Mouse (Mus musculus) intestine, postnatal 0 days (tissue): ENCODE data around the gene Pcdh11x. TPM values are rescaled to one million over a fixed set of nuclear protein-coding genes. Genes with fewer than 3 reads are reported as not detected.
"Not testable (repeated sequence)": the region's sequence is repeated elsewhere in the genome, so short reads cannot be mapped to it uniquely, and the experiment has no call there.

Experiments
- ATAC-seq: fragments of 200-750 bp; cut with Nextera tagmentation; 2 replicates; pipeline ENCODE4 v1.8.0; 2017; ENCODE audit warnings: mild to moderate bottlenecking, moderate TSS enrichment, moderate library complexity
- H3K27ac ChIP-seq: fragments of 300-500 bp; sonication (generic); 2 replicates; pipeline ENCODE4 v1.5.1; 2014; ENCODE audit warnings: mild to moderate bottlenecking, low read depth, low read length, moderate library complexity
- H3K27me3 ChIP-seq: fragments of 300-500 bp; sonication (generic); replicated peaks from 2 replicates; pipeline ENCODE4 v1.6.1; 2014; ENCODE audit warnings: low read length, mixed read lengths; ENCODE audit not compliant: control insufficient read depth, insufficient read depth
- H3K36me3 ChIP-seq: fragments of 300-500 bp; sonication (generic); 2 replicates; pipeline ENCODE4 v1.6.1; 2014; ENCODE audit warnings: mild to moderate bottlenecking, moderate library complexity; ENCODE audit not compliant: control insufficient read depth, insufficient read depth
- H3K4me1 ChIP-seq: fragments of 300-500 bp; sonication (generic); replicated peaks from 2 replicates; pipeline ENCODE4 v1.6.1; 2014; ENCODE audit warnings: antibody characterized with exemption, low read length, mixed read lengths; ENCODE audit not compliant: control insufficient read depth, insufficient read depth
- H3K4me2 ChIP-seq: fragments of 300-500 bp; sonication (generic); replicated peaks from 2 replicates; pipeline ENCODE4 v1.6.1; 2014; ENCODE audit warnings: low read depth, mild to moderate bottlenecking, moderate library complexity
- H3K4me3 ChIP-seq: fragments of 300-500 bp; sonication (generic); 2 replicates; pipeline ENCODE4 v1.5.1; 2014; ENCODE audit warnings: low read depth, low read length
- H3K9ac ChIP-seq: fragments of 300-500 bp; sonication (generic); 2 replicates; pipeline ENCODE4 v1.6.1; 2014; ENCODE audit warnings: mild to moderate bottlenecking, low read depth, low read length
- H3K9me3 ChIP-seq: fragments of 300-500 bp; sonication (generic); 2 replicates; pipeline ENCODE4 v1.6.1; 2016; ENCODE audit warnings: mixed run types; ENCODE audit not compliant: control insufficient read depth
- CTCF ChIP-seq: sonication (generic); IDR thresholded peaks from 2 replicates; pipeline ENCODE4 v1.5.1; 2016; ENCODE audit warnings: low read depth, mild to moderate bottlenecking, control low read depth, antibody characterized with exemption, moderate library complexity
- WGBS: fragments of 180-500 bp; shearing (Covaris S2); extraction: QIAGEN DNeasy Blood & Tissue Kit; methylation state at CpG from one replicate; pipeline ENCODE4 v1.1.7; 2014; 5-methylcytosine and 5-hydroxymethylcytosine counted together
- polyA plus RNA-seq: library from polyadenylated mRNA; unstranded; fragments of >200 nt; fragmentation: Nextera tagmentation; extraction: Ambion mirVana; gene quantifications from 2 replicates; pipeline ENCODE4 v1.2.1, GENCODE M21; 2015

Gene Pcdh11x
- polyA plus RNA-seq, 1 experiment from 2014 or later = 0.40 TPM

GRCm38 (mm10) chrX:120599309-120599708 is 309.2 kb downstream of the Pcdh11x start:
- Histone ChIP-seq H3K27me3 (no peaks in the 10 kb centered on the region), H3K36me3 (no peaks in the 10 kb centered on the region), H3K9me3 (no peaks in the 10 kb centered on the region), H3K9ac (no peak overlapping the region), H3K4me3 (no peak overlapping the region), H3K4me1 (no peaks in the 10 kb centered on the region), H3K27ac (no peak overlapping the region), H3K4me2 (no peak overlapping the region)
- no peak for ATAC-seq
- WGBS = 79% methylated on average over 1 of the region's 1 CpGs
- no peak for TF ChIP-seq CTCF

- 67% methylated on average over 4 of the region's 4 CpGs for WGBS
- no peaks in the 10 kb centered on the region for H3K9me3 ChIP-seq
- no peak overlapping the region for H3K4me3 ChIP-seq
- H3K4me1 ChIP-seq = no peaks in the 10 kb centered on the region
- H3K9ac ChIP-seq = no peak overlapping the region
- no peak overlapping the region for H3K4me2 ChIP-seq
- no peak overlapping the region for H3K27ac ChIP-seq
- peak; percentile 20; the same call in 1 of the 2 replicates for TF ChIP-seq CTCF
- H3K27me3 ChIP-seq = no peaks in the 10 kb centered on the region
- ATAC-seq = no peak
- no peaks in the 10 kb centered on the region for H3K36me3 ChIP-seq
These were observed 328.4 kb downstream of the Pcdh11x start for GRCm38 (mm10) chrX:120618460-120618859.

GRCm38 (mm10) chrX:120670236-120670635 is 380.2 kb downstream of the Pcdh11x start:
- H3K4me2 ChIP-seq, H3K4me3 ChIP-seq, H3K9me3 ChIP-seq, H3K27me3 ChIP-seq, H3K4me1 ChIP-seq, H3K9ac ChIP-seq, ATAC-seq, H3K27ac ChIP-seq, H3K36me3 ChIP-seq: not testable (repeated sequence)
- WGBS = 93% methylated on average over 1 of the region's 1 CpGs

- no peak for ATAC-seq
- no peak overlapping the region for H3K4me3 ChIP-seq
- H3K4me2 ChIP-seq = no peak overlapping the region
These were observed 444.1 kb downstream of the Pcdh11x start for GRCm38 (mm10) chrX:120734144-120734543.

GRCm38 (mm10) chrX:120735792-120736191 is 445.7 kb downstream of the Pcdh11x start:
- Histone ChIP-seq H3K4me3 (no peak overlapping the region), H3K9me3 (no peaks in the 10 kb centered on the region), H3K4me2 (no peak overlapping the region), H3K36me3 (no peaks in the 10 kb centered on the region), H3K27ac (no peak overlapping the region), H3K4me1 (no peaks in the 10 kb centered on the region), H3K27me3 (no peaks in the 10 kb centered on the region), H3K9ac (no peak overlapping the region)
- 22% methylated on average over 1 of the region's 1 CpGs for WGBS
- TF ChIP-seq CTCF = no peak
- no peak for ATAC-seq

More at GRCm38 (mm10) chrX:120734144-120734543, 444.1 kb downstream of the Pcdh11x start:
- TF ChIP-seq CTCF = no peak
- Histone ChIP-seq H3K9ac (no peak overlapping the region), H3K36me3 (no peaks in the 10 kb centered on the region), H3K9me3 (no peaks in the 10 kb centered on the region), H3K27me3 (no peaks in the 10 kb centered on the region), H3K4me1 (no peaks in the 10 kb centered on the region), H3K27ac (no peak overlapping the region)

GRCm38 (mm10) chrX:120944556-120944955 is 654.5 kb downstream of the Pcdh11x start:
- Histone ChIP-seq H3K4me1 (no peaks in the 10 kb centered on the region), H3K27me3 (no peaks in the 10 kb centered on the region), H3K4me3 (no peak overlapping the region), H3K9ac (no peak overlapping the region), H3K9me3 (no peaks in the 10 kb centered on the region), H3K27ac (no peak overlapping the region), H3K36me3 (no peaks in the 10 kb centered on the region), H3K4me2 (no peak overlapping the region)
- ATAC-seq = no peak
- WGBS = 92% methylated on average over 3 of the region's 3 CpGs
- no peak for TF ChIP-seq CTCF

Other genes with a start within 250 kb of the Pcdh11x start
- not detected in 2 replicates for gene H2afb3, start 22.8 kb downstream of the Pcdh11x start, polyA plus RNA-seq